Mouse (Mus musculus): ENCODE data around the gene Bbs5.

- TF ChIP-seq CTCF (IDR thresholded peaks at IDR 0.05; ENCODE audit: extremely low read depth, insufficient read depth, low read length) (no peak), POLR2A (IDR thresholded peaks at IDR 0.05; ENCODE audit: extremely low read depth, insufficient read depth, low read length) (no peak)
Measured at GRCm38 (mm10) chr2:69659326-69659725, 12.4 kb downstream of the Bbs5 start.
